Mouse (Mus musculus) lung, postnatal 14 days (tissue): ENCODE results near the gene Rdh16f1.

ENCODE experiments used
- DNase-seq: peaks from one replicate; pipeline ENCODE4 v3.0.0; 2021

Rdh16f1 gene

DNA sequence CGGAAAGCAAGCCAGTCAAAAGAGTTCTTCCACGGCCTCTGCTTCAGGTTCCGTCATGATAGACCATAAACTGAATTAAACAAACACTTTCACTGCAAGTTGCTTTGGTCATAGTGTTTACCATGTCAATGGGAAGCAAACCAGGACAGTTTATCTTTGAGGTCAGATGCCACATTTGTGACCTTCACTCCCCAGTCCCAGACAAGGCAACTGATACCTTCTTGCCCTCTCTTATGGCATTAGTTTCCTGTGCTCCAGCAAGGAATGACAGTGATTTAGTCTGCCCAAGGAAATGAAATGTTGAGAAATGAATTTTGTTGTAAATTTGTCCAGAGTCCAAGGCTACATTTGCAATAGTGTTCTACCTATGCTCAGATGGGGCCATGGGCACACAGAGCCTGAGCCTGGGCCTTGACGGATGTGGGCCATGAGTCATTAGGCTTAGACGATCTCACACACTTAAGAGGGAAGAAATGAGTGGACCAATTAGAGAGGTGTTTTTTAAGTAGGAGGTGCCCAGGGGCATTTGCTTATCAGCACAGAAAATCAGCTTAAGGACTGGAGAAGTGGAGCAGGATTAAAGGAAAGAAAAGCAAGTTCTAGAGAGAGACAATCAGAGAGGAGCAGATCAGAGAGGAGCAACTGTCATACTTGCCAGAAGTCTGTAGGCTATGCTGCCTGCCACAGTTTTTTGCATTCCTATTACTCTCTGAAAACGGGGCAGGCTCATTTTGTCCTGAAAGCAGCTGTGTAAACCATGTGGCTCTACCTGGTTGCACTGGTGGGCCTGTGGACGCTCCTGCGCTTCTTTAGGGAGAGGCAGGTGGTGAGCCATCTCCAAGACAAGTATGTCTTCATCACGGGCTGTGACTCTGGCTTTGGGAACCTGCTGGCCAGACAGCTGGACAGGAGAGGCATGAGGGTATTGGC lies at the start of gene Rdh16f1, which contains the start of gene Rdh1:
Gene Rdh16f1, plus strand, starts transcription at position 607 of the 930 bp plus-strand sequence.
Gene Rdh1, plus strand, starts transcription at position 541 of the 930 bp plus-strand sequence.
- no peak for DNase-seq

DNA sequence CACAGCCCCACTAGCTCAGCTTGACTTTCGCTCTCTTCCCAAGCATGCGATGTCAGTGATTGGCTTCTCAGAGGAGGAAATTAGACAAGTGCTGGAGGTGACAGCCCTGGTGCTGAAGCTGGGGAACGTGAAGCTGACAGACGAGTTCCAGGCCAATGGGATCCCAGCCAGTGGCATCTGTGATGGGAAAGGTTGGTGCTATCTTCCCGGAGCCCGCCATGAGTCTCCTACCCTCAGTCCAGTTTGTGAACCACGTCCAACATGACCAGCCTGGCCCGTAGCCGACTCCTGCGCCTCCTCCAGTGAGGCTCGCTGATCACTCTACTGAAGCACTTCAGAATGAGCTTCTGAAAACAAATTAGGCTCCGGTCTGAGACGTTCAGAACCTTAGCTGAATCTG lies 49.3 kb upstream of the Rdh16f1 start:
- no peak for DNase-seq

DNA sequence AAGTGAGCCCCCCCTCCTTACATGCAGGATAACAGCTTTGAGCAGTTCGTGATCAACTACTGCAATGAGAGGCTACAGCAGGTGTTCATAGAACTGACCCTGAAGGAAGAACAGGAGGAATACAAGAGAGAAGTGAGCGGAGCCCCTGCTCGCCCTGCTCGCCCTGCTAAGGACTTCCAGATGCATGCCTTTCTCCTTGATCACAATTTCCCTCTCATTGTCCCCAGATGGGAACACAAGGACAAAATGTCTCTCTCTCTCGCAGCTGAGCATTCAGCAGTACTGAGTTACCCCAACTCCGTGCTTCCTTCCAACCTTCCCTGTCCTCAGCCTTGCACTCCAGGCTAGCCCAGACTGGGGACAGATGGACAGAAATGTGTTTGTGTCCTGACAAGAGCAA lies 46.9 kb upstream of the Rdh16f1 start:
- no peak for DNase-seq

DNA sequence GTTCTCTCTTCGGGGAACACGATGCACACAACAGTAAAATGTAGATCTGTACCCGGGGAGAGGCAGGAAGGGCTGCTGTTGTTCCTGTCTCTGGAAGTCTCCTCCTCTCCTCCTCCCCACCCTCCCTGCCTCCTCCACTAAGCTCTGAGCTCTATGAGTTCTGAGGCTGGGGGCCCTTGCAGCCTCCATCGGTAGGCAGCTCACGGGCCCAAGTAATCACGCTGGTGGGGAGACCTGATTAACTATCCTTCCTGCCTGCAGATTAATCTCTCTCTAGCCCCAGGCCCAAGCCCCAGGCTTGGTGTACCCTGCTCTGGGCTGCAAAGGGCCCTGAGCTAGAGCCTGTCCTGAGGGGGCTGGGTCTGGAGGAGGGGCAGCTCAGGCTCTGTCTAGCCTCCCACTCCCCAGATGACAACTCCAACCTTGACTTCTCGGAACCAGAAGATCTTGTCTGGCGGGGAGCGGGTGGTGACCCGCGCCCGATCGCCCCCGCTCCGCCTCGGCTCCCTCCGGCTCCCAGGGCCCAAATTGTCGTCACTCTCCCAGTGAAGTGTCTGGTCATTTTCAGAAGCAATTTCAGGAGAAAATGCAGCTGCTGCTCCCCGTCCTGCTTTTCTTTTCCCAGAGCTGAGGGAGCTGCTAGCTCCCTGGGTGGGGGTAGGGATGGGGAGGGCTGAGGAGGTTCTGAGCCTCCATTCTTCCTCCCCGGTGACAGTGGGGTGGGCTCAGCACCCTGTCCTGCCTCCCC lies 37.7 kb upstream of the Rdh16f1 start:
- no peak for DNase-seq

DNA sequence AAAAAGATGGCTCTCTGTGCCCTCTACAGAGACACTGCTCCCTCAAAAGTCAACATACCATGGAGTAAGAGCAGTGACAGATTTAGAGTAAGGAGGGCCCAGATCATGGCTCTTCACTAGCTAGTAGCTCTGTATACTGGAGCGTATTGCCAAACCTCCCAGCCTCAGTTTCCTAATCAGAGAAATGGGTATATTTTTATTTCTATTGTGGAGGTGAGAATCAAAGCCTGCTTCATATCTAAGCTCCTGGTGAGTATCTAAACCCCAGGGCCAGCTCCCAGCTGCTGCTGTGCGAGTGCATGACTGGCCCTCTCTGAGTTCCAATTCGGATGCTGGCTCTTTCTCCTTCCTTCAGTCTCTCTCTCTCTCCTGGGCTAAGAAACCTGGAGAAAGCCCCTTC lies 35.4 kb upstream of the Rdh16f1 start, which contains the start of gene Tac2:
Gene Tac2, plus strand, starts transcription at position 301 of the 400 bp plus-strand sequence.
- no peak for DNase-seq

DNA sequence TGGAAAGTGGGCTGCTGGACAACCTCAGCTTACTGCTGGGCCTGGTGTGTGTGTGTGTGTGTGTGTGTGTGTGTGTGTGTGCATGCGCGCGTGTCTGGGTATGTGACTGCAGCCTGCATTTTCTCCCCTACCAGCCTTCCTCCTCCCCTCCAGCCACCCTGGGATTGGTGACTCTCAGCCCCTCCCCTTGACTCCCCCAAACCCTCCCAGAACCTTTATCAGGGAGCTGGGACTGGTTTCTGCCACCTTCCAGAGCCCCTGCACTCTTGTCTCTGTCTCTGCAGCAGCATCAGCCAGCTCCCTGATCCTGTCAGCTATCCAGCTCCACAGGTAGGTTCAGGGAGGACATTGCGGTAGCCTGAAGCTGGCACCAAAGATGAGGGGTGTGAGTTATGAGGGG lies 34.5 kb upstream of the Rdh16f1 start:
- no peak for DNase-seq

DNA sequence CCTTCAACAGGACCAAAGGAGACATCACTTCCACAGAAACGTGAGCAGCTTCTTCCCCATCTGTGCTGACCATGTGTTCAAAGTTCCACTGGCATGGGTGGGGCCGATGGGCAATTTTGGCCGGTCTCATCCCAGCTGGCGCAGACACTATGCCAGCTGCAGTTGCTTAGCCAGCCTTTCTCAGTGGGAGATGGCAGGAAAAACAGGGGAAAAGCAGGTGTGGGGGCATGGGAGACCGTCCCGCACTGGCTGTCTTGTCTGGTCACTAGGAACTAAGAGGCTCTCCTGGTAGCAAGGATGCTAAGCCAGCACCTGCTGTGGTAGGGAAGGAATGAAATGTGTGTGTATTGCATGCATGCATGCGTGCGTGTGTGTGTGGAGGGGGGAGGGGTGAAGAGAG lies 31.1 kb upstream of the Rdh16f1 start:
- DNase-seq = no peak

DNA sequence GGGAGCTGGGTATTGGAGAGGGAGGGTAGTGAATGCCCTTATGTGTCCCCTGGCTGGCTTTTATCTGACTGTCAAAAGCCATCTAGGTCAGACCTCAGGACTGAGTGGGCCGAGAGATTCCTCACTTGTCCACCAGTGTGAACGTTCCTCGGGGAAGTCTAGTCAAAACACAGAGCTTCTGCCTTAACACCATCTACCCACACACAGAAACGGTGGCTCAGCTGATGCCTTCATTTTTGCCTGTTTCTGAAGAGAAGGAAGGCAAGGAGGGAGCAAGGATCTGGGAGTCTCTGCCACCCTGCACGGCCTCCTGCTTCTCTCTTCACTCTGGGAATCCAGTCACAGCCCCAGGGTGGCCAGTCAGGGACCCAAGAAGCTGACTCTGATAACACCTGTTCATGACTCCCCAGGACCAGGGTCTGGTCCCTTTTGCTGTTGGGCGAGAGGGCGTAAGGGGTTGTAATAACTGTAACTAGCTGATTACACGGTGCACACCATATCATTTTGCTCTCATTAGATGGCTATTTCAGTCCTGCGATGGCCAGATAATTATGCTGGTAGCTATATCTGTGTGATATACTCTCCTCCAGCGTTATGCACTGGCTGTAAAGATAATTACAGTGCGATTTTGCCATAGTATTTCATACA lies 29.2 kb upstream of the Rdh16f1 start:
- no peak for DNase-seq

DNA sequence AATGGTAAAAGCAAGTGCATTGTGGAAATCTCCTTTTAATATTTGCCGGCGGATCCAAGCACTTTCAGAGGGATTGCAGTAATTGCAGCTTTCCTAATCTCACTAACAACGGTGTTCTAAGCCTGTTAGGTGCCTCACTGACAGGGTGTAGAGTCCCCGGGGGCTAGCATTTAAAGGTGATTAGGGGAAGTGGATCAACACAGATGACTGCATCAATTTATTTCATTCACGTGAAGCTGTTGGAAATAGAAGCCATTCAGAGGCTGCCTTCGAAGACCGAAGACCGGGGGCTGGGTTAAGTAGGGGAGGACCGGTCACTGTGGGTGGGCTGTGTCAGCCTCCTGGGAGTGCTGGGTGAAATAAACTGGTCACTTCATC lies 28.7 kb upstream of the Rdh16f1 start:
- no peak for DNase-seq

DNA sequence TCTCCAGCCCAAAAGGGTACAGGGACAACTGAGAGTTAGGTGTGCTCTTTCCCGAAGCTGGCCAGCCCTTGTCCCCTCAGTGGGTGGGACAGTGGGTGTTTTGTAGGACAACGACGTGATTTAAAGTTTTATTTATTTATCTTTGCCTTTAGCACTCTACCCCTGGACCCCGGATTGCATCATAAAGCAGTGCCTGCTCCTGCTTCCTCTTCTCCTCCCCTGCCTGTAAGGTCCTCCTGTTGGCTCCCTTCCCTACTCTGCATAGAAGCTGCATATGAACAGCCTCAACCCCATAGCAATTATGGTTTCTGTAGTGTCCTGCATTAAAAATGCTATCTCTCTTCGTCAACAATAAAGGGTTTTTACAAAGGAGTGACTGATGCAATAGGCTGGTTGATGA lies 28.2 kb upstream of the Rdh16f1 start:
- DNase-seq = no peak

DNA sequence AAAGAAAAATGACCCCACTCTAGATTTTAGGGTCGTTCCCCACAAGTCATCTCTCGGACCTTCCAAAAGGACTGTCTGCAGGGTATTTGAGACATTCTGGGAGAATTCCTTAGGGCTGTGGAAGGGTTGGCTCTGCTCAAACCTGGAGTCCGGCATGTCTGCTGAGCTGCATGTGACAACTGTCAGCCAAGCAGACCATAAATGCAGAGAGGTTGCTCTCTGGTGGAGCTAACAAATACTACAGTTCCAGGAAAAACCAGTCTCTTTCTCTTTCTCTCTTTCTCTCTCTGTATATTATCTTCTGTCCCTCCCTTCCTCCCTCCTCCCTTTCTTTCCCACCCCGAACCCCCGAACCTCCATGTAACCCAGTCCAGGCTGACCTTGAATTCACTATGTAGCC lies 25.2 kb upstream of the Rdh16f1 start:
- DNase-seq = no peak

DNA sequence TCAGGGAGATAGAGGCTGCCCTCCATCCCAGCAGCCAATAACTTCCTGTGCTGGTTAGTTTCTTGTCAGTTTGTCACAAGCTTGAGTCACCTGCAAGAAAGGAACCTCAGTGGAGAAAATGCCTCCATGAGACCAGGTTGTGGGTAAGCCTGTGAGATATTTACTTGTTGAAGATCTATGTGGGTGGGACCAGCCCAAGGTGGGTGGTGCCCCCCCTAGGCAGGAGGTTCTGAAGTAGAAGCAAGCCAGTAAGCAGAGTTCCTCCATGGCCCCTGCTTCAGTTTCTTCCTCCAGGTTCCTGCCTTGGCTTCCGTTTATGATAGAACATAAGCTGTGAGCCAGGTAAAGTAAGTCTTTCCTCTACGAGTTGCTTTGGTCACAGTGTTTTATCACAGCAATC lies 23.3 kb upstream of the Rdh16f1 start:
- DNase-seq = no peak

DNA sequence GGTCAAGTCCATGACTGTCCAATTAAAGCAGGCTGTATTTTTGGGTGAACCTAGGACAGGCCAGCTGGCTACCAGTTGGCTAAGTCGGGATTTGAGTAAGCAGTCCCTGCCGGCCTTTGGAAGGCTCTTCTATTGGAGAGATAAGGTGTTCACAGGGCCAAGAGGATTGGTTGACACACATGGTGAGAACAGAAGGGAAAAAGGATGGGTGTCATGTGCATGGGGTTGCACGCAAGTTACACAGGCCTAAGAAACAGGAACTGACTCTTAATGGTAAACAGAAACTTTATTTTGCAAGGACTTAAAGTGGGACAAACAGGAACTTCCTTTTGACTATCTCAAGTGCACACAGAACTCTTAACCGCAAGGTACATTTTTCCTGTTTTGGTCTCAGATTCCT lies 22.7 kb upstream of the Rdh16f1 start:
- no peak for DNase-seq

DNA sequence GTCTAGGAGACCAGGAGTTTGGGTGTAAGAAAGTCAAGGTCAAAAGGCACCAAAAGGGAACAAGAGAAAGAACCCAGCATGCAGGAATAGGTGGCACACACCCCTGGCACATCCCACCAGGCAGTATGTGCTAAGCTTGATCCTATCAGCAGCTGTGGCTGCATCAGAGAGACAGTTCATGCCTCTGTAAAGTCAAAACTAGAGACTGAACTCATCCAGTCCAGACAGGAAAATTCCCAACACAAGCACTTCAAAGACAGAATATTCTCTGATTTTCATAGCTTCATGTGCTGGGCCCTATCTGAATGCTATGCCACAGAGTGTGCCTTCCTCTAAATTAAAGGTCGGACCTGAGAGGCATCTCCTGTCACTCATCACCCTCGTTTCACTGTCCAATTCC lies 22.0 kb upstream of the Rdh16f1 start:
- DNase-seq = no peak

DNA sequence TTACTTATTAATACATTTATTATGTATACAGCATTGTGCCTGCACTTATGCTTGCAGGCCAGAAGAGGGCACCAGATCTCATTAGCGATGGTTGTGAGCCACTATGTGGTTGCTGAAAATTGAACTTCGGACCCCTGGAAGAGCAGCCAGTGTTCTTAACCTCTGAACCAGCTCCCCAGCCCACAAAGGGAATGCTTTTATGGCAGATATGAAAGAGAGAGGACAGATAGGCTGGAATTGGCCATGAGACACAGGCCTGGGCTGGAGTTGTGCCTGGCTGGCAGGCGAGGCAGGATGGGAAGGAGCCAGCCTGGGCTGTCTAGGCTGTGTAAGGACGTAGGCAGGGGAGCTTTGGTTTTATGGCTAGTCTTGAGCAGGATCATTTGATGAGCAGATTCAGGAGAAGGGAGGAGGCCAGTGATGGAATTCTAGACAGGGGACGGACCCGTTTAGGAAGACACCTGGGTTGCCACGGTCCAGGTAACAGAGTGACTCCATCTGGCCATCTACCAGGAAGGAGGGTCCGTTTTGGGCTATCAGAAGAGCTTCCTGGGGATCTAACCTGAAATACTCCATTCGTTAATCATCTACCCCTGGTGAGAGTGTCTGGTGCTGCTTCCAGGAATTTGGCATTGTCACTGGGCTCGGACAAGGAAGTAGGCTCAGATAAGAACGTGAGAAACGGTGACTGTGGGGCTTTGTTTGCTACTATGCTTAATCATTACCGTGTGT lies 21.3 kb upstream of the Rdh16f1 start:
- DNase-seq = peak; percentile 62

DNA sequence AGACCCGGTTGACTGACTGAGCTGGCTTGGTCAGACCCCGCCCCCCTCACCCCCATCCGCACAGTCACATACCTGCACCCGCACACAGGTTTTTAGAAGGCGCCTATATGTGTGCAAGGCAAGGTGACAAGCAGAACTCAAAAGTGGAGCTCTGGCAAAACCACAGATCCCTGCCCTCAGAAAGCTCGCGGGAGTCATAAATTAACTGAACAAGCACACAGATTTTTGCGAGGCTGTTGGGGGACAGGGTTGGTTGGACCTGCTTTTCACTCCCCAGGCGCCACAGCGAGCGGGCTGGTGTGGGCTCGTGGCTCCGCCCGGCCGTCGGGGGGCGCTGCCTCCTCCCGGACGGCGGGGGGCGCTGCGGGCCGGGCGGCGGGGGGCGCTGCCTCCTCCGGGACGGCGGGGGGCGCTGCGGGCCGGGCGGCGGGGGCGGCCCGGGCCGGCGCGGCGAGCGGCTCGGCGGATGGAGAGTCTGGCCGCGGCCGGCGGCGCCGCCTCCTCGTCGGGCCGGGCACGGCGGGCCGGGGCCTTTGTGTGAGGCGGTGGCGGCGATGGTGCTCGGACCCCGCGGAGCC lies 20.4 kb upstream of the Rdh16f1 start, which contains the start of gene Zbtb39:
Gene Zbtb39, plus strand, starts transcription at position 456 of the 578 bp plus-strand sequence.
- peak; percentile 84 for DNase-seq

DNA sequence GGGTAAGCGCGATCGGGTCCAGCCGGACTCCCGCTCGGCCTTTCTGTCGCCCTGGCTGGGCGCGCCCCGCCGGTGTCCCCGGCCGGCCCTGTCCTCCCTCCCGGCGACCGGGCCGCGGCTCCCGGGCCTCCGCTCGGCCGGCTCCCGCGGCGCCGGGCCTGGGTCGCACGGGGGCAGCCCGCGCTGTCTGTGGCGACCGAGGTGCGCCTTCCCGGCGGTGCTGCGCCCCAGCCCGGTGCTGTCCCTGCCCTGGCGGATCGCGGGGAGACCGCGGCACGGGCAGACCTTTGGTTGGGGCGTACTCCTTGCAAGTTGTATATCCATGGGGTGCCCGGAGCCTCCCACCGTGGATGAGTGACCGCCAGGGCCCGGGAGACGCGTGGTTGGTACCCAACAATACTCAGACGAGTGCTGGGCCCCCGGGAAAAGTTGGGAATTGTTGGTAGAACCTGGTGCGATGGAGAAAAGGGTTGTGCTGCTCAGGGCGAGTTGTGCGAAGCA lies 19.9 kb upstream of the Rdh16f1 start:
- peak; percentile 27 for DNase-seq

DNA sequence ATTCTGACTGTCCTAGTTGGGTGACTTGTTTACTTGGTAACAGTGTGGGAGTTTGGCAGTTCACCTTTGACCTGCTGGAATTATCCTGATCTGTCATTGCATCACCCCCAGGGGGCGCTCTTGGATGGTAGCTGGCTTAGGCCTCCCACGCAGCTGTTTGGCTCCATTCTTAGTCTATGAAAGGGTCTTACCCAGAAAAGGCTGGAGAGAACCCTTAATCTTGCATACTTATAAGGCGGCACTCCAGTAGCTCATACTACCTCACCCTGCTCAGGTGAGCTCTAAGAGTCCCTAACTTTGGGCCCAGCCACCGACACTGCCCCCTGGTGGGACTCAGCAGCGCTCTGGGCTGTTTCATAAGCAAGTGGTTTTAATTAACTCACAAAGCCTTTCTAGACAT lies 14.9 kb upstream of the Rdh16f1 start:
- DNase-seq = peak; percentile 60

DNA sequence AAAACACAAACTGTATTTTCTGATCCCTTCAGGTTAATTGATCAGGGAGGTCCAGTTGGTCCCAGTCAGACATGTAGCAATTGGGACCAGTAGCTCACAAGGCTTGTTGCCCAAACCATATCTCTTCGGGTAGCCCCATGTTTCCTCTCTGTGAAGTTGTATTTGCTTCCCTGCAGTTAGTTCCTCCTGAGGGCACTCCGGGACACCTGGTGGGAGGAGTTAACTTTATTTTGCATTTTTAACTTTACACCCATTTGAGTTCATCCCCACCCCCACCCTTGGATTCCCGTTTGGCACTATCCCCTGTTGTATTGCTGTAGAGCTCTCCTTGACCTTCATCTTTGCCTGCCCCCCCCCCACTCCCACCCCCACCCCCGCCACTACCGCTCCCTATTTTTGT lies 13.7 kb upstream of the Rdh16f1 start:
- DNase-seq = no peak

DNA sequence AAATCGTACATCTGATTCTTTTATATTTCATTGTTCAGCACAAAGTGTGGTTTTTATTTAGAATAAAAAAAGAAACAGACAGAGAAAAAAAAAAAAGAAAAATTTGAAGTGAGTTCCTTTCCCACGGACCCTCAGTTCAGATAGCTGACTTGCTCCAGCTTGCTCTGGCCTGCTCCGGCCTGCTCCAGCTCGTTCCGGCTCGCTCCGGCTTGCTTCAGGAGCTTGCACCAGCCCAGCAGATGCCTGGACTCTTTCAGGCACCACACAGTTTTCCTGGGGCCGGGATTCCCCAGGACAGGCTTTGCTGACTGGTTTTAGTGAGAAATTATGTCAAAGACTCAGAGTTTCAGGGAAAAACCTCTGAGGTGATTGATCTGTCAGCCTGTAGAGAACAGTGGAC lies 12.3 kb upstream of the Rdh16f1 start:
- DNase-seq = no peak

DNA sequence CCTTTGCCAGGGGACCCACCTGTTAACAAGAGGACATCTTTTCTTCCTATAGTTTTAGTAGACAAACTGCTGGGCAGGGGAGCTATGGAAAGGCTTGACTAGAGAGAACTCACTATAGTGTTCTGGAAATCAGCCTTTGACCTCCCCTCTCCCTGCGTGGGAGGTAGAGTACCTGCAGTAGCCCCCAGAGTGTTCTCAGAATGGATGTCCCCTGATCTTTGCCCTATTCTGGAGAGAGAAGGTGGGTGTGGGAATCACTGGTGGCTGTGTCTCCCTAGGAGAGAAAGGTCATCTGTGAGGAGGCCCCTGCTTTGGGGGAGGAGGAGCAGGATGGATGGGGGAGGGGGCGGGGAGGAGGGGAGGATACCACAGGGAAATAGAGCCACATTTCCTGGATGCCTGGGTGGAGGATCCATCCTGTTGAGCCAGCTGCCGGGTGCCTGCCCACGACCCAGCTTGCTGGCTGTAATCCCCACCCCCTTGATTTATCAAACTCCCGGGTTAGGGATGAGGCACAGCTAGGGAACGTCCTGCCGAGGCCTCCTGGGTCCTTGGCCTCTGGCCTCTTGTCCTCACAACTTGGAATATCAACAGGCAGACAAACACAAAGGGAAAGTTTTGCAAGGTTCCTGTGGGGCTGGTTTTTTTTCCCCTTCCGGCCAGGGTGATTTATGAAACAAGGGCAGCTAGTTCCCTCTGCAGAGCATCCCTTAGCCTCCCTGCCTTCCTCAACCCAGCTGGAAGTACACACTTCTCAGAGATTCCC lies 10.6 kb upstream of the Rdh16f1 start:
- DNase-seq = peak; percentile 37
